Mouse (Mus musculus) erythroblast, embryonic 14.5 days (primary cell): ENCODE data around the gene Utp3.

Experiments used
- GATA1 ChIP-seq: IDR thresholded peaks from 2 replicates; pipeline ENCODE4 v1.6.1; 2012; ENCODE audit warnings: low read length, inconsistent platforms, mixed read lengths
- TAL1 ChIP-seq: IDR thresholded peaks from 3 replicates; pipeline ENCODE4 v1.6.1; 2012; ENCODE audit warnings: low read length, inconsistent platforms, mixed read lengths

DNA sequence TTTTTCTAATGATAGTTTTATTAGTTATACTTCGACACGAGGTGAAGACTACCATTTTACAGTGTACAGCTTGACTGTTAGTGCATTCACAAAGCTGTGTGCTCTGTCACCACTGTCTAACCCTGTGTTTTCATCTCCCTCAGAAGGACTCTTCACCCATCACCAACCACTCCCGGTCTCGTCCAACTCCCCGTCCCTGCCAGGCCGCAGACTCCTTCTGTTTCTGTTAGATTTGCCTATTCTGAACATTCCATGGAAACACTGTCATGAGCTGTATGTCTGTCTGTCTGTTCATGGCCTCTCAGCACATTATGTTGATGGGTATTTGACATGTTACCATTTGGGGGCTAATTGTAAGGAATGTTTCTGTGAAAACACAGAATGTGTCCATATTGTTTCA, 44.7 kb downstream of the Utp3 start:
- TF ChIP-seq GATA1 = no peak
- no peak for TF ChIP-seq TAL1
